Mouse (Mus musculus): ENCODE data around the gene Apon. TPM values are rescaled to one million over a fixed set of nuclear protein-coding genes. Genes with fewer than 3 reads are reported as not detected.
A peak's percentile ranks its signal among the peaks of the same experiment; 100 is the strongest.

Apon gene
- polyA plus RNA-seq (2012; rRNA removed): 0.05 TPM in 1 of 2 replicates, not detected in the other

DNA sequence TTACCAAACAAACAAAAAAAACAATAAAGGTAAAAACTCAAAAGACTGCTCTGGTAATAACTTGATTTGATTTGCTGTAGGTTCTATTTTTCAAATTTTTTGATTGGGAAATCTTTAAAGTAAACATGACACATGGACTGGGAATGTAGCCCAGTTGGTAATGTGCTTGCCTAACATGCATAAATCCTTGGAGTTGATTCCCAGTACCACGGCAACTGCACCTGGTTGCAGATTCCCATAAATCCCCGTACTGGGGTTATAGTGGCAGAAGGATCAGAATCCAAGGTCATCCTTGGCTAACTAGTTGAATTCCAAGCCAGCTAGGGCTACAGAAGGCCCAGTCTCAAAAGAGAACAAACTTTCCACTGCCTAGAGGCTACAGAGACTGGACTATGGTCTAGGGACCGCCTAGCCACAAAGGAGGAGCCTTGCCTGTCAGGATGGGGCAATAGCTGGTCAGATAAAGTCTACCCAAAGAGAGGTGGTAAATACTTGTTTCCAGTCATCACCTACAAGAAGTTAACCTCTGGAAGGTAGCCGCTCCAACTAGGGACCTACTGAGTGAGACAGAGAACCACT lies at the start of gene Apon:
Gene Apon (plus strand): TSS at position 420 of the 579 bp plus-strand sequence.
- Histone ChIP-seq H3K4me1 (ENCODE audit: control insufficient read depth, insufficient read depth, low read length) (no peaks in the 10 kb centered on the region), H3K36me3 (ENCODE audit: control insufficient read depth, insufficient read depth, low read length) (peaks cover 1% of the 10 kb centered on the region; the same call in 1 of the 2 replicates), H3K27ac (ENCODE audit: control insufficient read depth, insufficient read depth, low read depth, low read length) (no peak within 1 kb of the TSS), H3K27me3 (ENCODE audit: control insufficient read depth, insufficient read depth, low read length) (no peaks in the 10 kb centered on the region), H3K4me3 (ENCODE audit: control insufficient read depth, low read depth, low read length) (no peak within 1 kb of the TSS)
- TF ChIP-seq CTCF (IDR thresholded peaks at IDR 0.05; ENCODE audit: control insufficient read depth, insufficient read depth, insufficient replicate concordance, low read depth, low read length): no peak
- no peak for TF ChIP-seq POLR2A (IDR thresholded peaks at IDR 0.05; ENCODE audit: control insufficient read depth, low read depth, low read length)

DNA sequence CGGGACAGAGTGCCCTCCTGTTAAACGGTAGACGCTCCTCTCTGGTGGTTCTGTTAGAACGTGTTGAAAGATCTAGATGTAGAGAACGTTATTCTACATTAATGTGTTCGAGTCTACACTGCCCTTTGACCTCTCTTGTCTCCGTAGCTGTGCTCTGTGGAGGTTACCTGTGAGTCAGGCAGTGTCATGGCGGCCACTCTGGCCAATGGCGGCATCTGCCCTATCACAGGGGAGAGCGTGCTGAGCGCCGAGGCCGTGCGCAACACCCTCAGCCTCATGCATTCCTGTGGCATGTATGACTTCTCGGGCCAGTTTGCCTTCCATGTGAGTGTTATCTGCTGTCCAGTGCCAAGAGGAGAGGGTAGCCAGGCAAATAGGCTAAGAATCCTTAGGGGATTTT lies 49.0 kb upstream of the Apon start:
- Histone ChIP-seq H3K27ac (ENCODE audit: control insufficient read depth, insufficient read depth, low read depth, low read length) (no peak overlapping the region), H3K4me3 (ENCODE audit: control insufficient read depth, low read depth, low read length) (no peak overlapping the region), H3K4me1 (ENCODE audit: control insufficient read depth, insufficient read depth, low read length) (no peaks in the 10 kb centered on the region), H3K36me3 (ENCODE audit: control insufficient read depth, insufficient read depth, low read length) (no peaks in the 10 kb centered on the region), H3K27me3 (ENCODE audit: control insufficient read depth, insufficient read depth, low read length) (no peaks in the 10 kb centered on the region)
- no peak for TF ChIP-seq CTCF (IDR thresholded peaks at IDR 0.05; ENCODE audit: control insufficient read depth, insufficient read depth, insufficient replicate concordance, low read depth, low read length)
- TF ChIP-seq POLR2A (IDR thresholded peaks at IDR 0.05; ENCODE audit: control insufficient read depth, low read depth, low read length): no peak

DNA sequence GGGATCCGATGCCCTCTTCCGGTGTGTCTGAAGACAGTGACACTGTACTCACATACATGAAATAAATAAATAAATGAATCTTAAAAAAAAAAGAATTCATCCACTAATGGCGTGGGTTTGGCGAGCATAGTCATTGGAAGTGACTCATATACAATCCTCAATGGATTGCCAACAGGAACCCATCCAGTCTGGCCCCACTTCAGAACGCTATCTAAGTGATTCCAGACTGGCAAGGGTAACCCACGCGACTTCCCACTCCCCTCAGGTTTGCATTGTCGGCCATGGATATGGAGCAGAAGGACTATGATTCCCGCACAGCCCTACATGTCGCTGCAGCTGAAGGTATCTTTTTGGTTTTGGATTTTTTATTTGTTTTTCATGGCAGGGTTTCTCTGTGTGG lies 45.6 kb upstream of the Apon start:
- Histone ChIP-seq H3K4me3 (ENCODE audit: control insufficient read depth, low read depth, low read length) (no peak overlapping the region), H3K4me1 (ENCODE audit: control insufficient read depth, insufficient read depth, low read length) (peaks cover 9% of the 10 kb centered on the region), H3K36me3 (ENCODE audit: control insufficient read depth, insufficient read depth, low read length) (no peaks in the 10 kb centered on the region), H3K27ac (ENCODE audit: control insufficient read depth, insufficient read depth, low read depth, low read length) (no peak overlapping the region), H3K27me3 (ENCODE audit: control insufficient read depth, insufficient read depth, low read length) (no peaks in the 10 kb centered on the region)
- TF ChIP-seq CTCF (IDR thresholded peaks at IDR 0.05; ENCODE audit: control insufficient read depth, insufficient read depth, insufficient replicate concordance, low read depth, low read length) (no peak), POLR2A (IDR thresholded peaks at IDR 0.05; ENCODE audit: control insufficient read depth, low read depth, low read length) (no peak)

- peaks cover 9% of the 10 kb centered on the region for H3K4me1 ChIP-seq (ENCODE audit: control insufficient read depth, insufficient read depth, low read length)
- no peaks in the 10 kb centered on the region for H3K36me3 ChIP-seq (ENCODE audit: control insufficient read depth, insufficient read depth, low read length)
- H3K27me3 ChIP-seq (ENCODE audit: control insufficient read depth, insufficient read depth, low read length): no peaks in the 10 kb centered on the region
- no peak overlapping the region for H3K4me3 ChIP-seq (ENCODE audit: control insufficient read depth, low read depth, low read length)
- no peak for TF ChIP-seq POLR2A (IDR thresholded peaks at IDR 0.05; ENCODE audit: control insufficient read depth, low read depth, low read length)
- TF ChIP-seq CTCF (IDR thresholded peaks at IDR 0.05; ENCODE audit: control insufficient read depth, insufficient read depth, insufficient replicate concordance, low read depth, low read length): no peak
- H3K27ac ChIP-seq (ENCODE audit: control insufficient read depth, insufficient read depth, low read depth, low read length): no peak overlapping the region
Measured at GRCm38 (mm10) chr10:128209311-128210009, 44.4 kb upstream of the Apon start.

DNA sequence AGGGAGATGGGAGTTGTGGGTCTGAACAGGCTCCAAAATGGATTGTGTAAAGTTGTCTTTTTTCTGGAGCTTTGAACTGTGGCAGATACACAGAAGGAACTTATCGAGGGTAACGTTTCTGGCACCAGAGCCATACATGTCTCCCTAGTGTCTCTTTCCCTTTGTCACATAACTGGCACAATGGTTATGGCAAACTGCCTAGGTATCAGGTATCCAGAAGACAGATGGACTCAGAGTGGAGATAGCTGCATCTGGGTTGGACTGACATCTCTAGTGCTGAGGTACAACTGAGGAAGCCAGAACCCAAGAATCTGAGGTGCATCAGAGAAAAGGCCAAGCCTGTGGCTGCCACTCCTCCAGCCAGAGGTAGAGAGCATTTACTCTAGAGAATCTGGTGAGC lies 43.8 kb upstream of the Apon start:
- no peak overlapping the region for H3K27ac ChIP-seq (ENCODE audit: control insufficient read depth, insufficient read depth, low read depth, low read length)
- H3K27me3 ChIP-seq (ENCODE audit: control insufficient read depth, insufficient read depth, low read length): no peaks in the 10 kb centered on the region
- no peak for TF ChIP-seq CTCF (IDR thresholded peaks at IDR 0.05; ENCODE audit: control insufficient read depth, insufficient read depth, insufficient replicate concordance, low read depth, low read length)
- TF ChIP-seq POLR2A (IDR thresholded peaks at IDR 0.05; ENCODE audit: control insufficient read depth, low read depth, low read length): no peak
- peaks cover 9% of the 10 kb centered on the region for H3K4me1 ChIP-seq (ENCODE audit: control insufficient read depth, insufficient read depth, low read length)
- H3K4me3 ChIP-seq (ENCODE audit: control insufficient read depth, low read depth, low read length): no peak overlapping the region
- H3K36me3 ChIP-seq (ENCODE audit: control insufficient read depth, insufficient read depth, low read length): no peaks in the 10 kb centered on the region

DNA sequence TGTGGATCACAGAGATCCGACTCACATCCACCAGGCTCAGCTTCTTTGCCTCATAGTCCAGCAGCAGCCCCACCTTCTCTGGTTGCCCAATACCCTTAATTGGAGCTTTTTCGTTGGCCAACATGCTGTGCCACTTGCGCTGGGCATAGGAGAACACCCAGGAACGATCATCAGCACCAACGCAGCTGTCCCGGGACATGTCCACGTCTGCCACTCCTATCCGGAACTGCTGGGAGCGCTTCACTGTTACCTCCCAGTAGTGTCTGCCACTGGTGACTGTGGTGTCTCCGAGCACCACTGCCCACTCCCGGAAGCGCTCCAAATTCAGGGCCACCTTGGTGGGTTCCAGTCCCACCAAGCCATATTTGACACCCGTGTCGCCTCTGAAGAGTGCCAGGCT lies 42.9 kb upstream of the Apon start:
- no peak overlapping the region for H3K27ac ChIP-seq (ENCODE audit: control insufficient read depth, insufficient read depth, low read depth, low read length)
- H3K27me3 ChIP-seq (ENCODE audit: control insufficient read depth, insufficient read depth, low read length): no peaks in the 10 kb centered on the region
- H3K4me1 ChIP-seq (ENCODE audit: control insufficient read depth, insufficient read depth, low read length): peaks cover 9% of the 10 kb centered on the region
- TF ChIP-seq CTCF (IDR thresholded peaks at IDR 0.05; ENCODE audit: control insufficient read depth, insufficient read depth, insufficient replicate concordance, low read depth, low read length) (no peak), POLR2A (IDR thresholded peaks at IDR 0.05; ENCODE audit: control insufficient read depth, low read depth, low read length) (no peak)
- H3K4me3 ChIP-seq (ENCODE audit: control insufficient read depth, low read depth, low read length): peak overlapping the region; percentile 91
- H3K36me3 ChIP-seq (ENCODE audit: control insufficient read depth, insufficient read depth, low read length): no peaks in the 10 kb centered on the region

- Histone ChIP-seq H3K27me3 (ENCODE audit: control insufficient read depth, insufficient read depth, low read length) (no peaks in the 10 kb centered on the region), H3K4me3 (ENCODE audit: control insufficient read depth, low read depth, low read length) (peak within 1 kb of the TSS; percentile 91), H3K4me1 (ENCODE audit: control insufficient read depth, insufficient read depth, low read length) (peaks cover 9% of the 10 kb centered on the region), H3K36me3 (ENCODE audit: control insufficient read depth, insufficient read depth, low read length) (no peaks in the 10 kb centered on the region), H3K27ac (ENCODE audit: control insufficient read depth, insufficient read depth, low read depth, low read length) (peak within 1 kb of the TSS; percentile 14; the same call in 1 of the 2 replicates)
- TF ChIP-seq CTCF (IDR thresholded peaks at IDR 0.05; ENCODE audit: control insufficient read depth, insufficient read depth, insufficient replicate concordance, low read depth, low read length) (no peak), POLR2A (IDR thresholded peaks at IDR 0.05; ENCODE audit: control insufficient read depth, low read depth, low read length) (peak; percentile 80; the same call in 1 of the 2 replicates)
Measured at GRCm38 (mm10) chr10:128211390-128212108, 42.3 kb upstream of the Apon start, which contains the start of gene Spryd4. Gene Spryd4, minus strand, starts transcription at chr10:128211807.

Data from testis, adult 2 months (tissue).